Mouse (Mus musculus): ENCODE results near the gene Chd1l.
A peak's percentile ranks its signal among the peaks of the same experiment; 100 is the strongest.

Gene Chd1l

GRCm38 (mm10) chr3:97631258-97631860, 21.4 kb upstream of the Chd1l start:
- Histone ChIP-seq H3K36me3 (ENCODE audit: control insufficient read depth, insufficient read depth, low read length, poor library complexity, severe bottlenecking) (no peaks in the 10 kb centered on the region), H3K27me3 (ENCODE audit: control insufficient read depth, insufficient read depth, low read length, poor library complexity, severe bottlenecking) (no peaks in the 10 kb centered on the region)
- no peak for DNase-seq (ENCODE audit: low read depth, low spot score)

- H3K27me3 ChIP-seq (ENCODE audit: control insufficient read depth, insufficient read depth, low read length, poor library complexity, severe bottlenecking) = no peaks in the 10 kb centered on the region
- DNase-seq (ENCODE audit: low read depth, low spot score) = no peak
- no peaks in the 10 kb centered on the region for H3K36me3 ChIP-seq (ENCODE audit: control insufficient read depth, insufficient read depth, low read length, poor library complexity, severe bottlenecking)
Observed at GRCm38 (mm10) chr3:97630746-97631145, 20.7 kb upstream of the Chd1l start.

- Histone ChIP-seq H3K36me3 (ENCODE audit: control insufficient read depth, insufficient read depth, low read length, poor library complexity, severe bottlenecking) (no peaks in the 10 kb centered on the region), H3K27me3 (ENCODE audit: control insufficient read depth, insufficient read depth, low read length, poor library complexity, severe bottlenecking) (no peaks in the 10 kb centered on the region)
- DNase-seq (ENCODE audit: low read depth, low spot score) = no peak
Observed at GRCm38 (mm10) chr3:97629941-97630340, 19.9 kb upstream of the Chd1l start.

- DNase-seq (ENCODE audit: low read depth, low spot score) = peak; percentile 71
- Histone ChIP-seq H3K27me3 (ENCODE audit: control insufficient read depth, insufficient read depth, low read length, poor library complexity, severe bottlenecking) (no peaks in the 10 kb centered on the region), H3K36me3 (ENCODE audit: control insufficient read depth, insufficient read depth, low read length, poor library complexity, severe bottlenecking) (no peaks in the 10 kb centered on the region)
Observed at GRCm38 (mm10) chr3:97628391-97629001, 18.5 kb upstream of the Chd1l start, which contains the start of gene Fmo5. TSS of gene Fmo5 (plus strand) at chr3:97628804.

- no peaks in the 10 kb centered on the region for H3K27me3 ChIP-seq (ENCODE audit: control insufficient read depth, insufficient read depth, low read length, poor library complexity, severe bottlenecking)
- no peaks in the 10 kb centered on the region for H3K36me3 ChIP-seq (ENCODE audit: control insufficient read depth, insufficient read depth, low read length, poor library complexity, severe bottlenecking)
- no peak for DNase-seq (ENCODE audit: low read depth, low spot score)
Observed at GRCm38 (mm10) chr3:97627893-97628292, 17.9 kb upstream of the Chd1l start.

GRCm38 (mm10) chr3:97624611-97625010, 14.6 kb upstream of the Chd1l start:
- no peaks in the 10 kb centered on the region for H3K36me3 ChIP-seq (ENCODE audit: control insufficient read depth, insufficient read depth, low read length, poor library complexity, severe bottlenecking)

GRCm38 (mm10) chr3:97620657-97621056, 10.7 kb upstream of the Chd1l start:
- H3K36me3 ChIP-seq (ENCODE audit: control insufficient read depth, insufficient read depth, low read length, poor library complexity, severe bottlenecking) = no peaks in the 10 kb centered on the region
- no peak for DNase-seq (ENCODE audit: low read depth, low spot score)

More at GRCm38 (mm10) chr3:97624611-97625010, 14.6 kb upstream of the Chd1l start:
- DNase-seq (ENCODE audit: low read depth, low spot score) = no peak
- H3K27me3 ChIP-seq (ENCODE audit: control insufficient read depth, insufficient read depth, low read length, poor library complexity, severe bottlenecking) = no peaks in the 10 kb centered on the region

GRCm38 (mm10) chr3:97617899-97618298, 7.9 kb upstream of the Chd1l start:
- Histone ChIP-seq H3K27me3 (ENCODE audit: control insufficient read depth, insufficient read depth, low read length, poor library complexity, severe bottlenecking) (no peaks in the 10 kb centered on the region), H3K36me3 (ENCODE audit: control insufficient read depth, insufficient read depth, low read length, poor library complexity, severe bottlenecking) (no peaks in the 10 kb centered on the region)
- no peak for DNase-seq (ENCODE audit: low read depth, low spot score)

More at GRCm38 (mm10) chr3:97620657-97621056, 10.7 kb upstream of the Chd1l start:
- H3K27me3 ChIP-seq (ENCODE audit: control insufficient read depth, insufficient read depth, low read length, poor library complexity, severe bottlenecking) = no peaks in the 10 kb centered on the region

- Histone ChIP-seq H3K36me3 (ENCODE audit: control insufficient read depth, insufficient read depth, low read length, poor library complexity, severe bottlenecking) (no peaks in the 10 kb centered on the region), H3K27me3 (ENCODE audit: control insufficient read depth, insufficient read depth, low read length, poor library complexity, severe bottlenecking) (no peaks in the 10 kb centered on the region)
- no peak for DNase-seq (ENCODE audit: low read depth, low spot score)
Observed at GRCm38 (mm10) chr3:97617091-97617825, 7.3 kb upstream of the Chd1l start.

- no peak for DNase-seq (ENCODE audit: low read depth, low spot score)
- no peaks in the 10 kb centered on the region for H3K27me3 ChIP-seq (ENCODE audit: control insufficient read depth, insufficient read depth, low read length, poor library complexity, severe bottlenecking)
- no peaks in the 10 kb centered on the region for H3K36me3 ChIP-seq (ENCODE audit: control insufficient read depth, insufficient read depth, low read length, poor library complexity, severe bottlenecking)
Observed at GRCm38 (mm10) chr3:97615933-97616332, 5.9 kb upstream of the Chd1l start.

- no peak for DNase-seq (ENCODE audit: low read depth, low spot score)
- no peaks in the 10 kb centered on the region for H3K36me3 ChIP-seq (ENCODE audit: control insufficient read depth, insufficient read depth, low read length, poor library complexity, severe bottlenecking)
- no peaks in the 10 kb centered on the region for H3K27me3 ChIP-seq (ENCODE audit: control insufficient read depth, insufficient read depth, low read length, poor library complexity, severe bottlenecking)
Observed at GRCm38 (mm10) chr3:97615154-97615553, 5.2 kb upstream of the Chd1l start.

- Histone ChIP-seq H3K27me3 (ENCODE audit: control insufficient read depth, insufficient read depth, low read length, poor library complexity, severe bottlenecking) (no peaks in the 10 kb centered on the region), H3K36me3 (ENCODE audit: control insufficient read depth, insufficient read depth, low read length, poor library complexity, severe bottlenecking) (no peaks in the 10 kb centered on the region)
- DNase-seq (ENCODE audit: low read depth, low spot score) = no peak
Observed at GRCm38 (mm10) chr3:97611021-97611420, 1.0 kb upstream of the Chd1l start.

GRCm38 (mm10) chr3:97609201-97609844, 680 bp downstream of the Chd1l start:
- H3K27me3 ChIP-seq (ENCODE audit: control insufficient read depth, insufficient read depth, low read length, poor library complexity, severe bottlenecking) = no peaks in the 10 kb centered on the region
- no peaks in the 10 kb centered on the region; the same call in 1 of the 2 replicates for H3K36me3 ChIP-seq (ENCODE audit: control insufficient read depth, insufficient read depth, low read length, poor library complexity, severe bottlenecking)
- DNase-seq (ENCODE audit: low read depth, low spot score) = peak; percentile 77

- Histone ChIP-seq H3K36me3 (ENCODE audit: control insufficient read depth, insufficient read depth, low read length, poor library complexity, severe bottlenecking) (peaks cover 5% of the 10 kb centered on the region), H3K27me3 (ENCODE audit: control insufficient read depth, insufficient read depth, low read length, poor library complexity, severe bottlenecking) (no peaks in the 10 kb centered on the region)
- DNase-seq (ENCODE audit: low read depth, low spot score) = no peak
Observed at GRCm38 (mm10) chr3:97600050-97600832, 9.8 kb downstream of the Chd1l start.
